Mouse (Mus musculus): Measurements from ENCODE around the gene Six5. TPM values are rescaled to one million over a fixed set of nuclear protein-coding genes. Genes with fewer than 3 reads are reported as not detected.
A peak's percentile ranks its signal among the peaks of the same experiment; 100 is the strongest.

The Six5 gene
- total and polyA plus RNA-seq, 3 experiments = 3.0 to 7.7 TPM; not detected in 1

- Histone ChIP-seq H3K79me2 (ENCODE audit: control insufficient read depth, insufficient read depth, low read length, poor library complexity) (peaks cover 14% of the 10 kb centered on the region), H3K9me3 (replicated peaks; ENCODE audit: insufficient read depth, low read length) (no peaks in the 10 kb centered on the region), H3K27me3 (ENCODE audit: control insufficient read depth in 1 of 2, insufficient read depth in 2 of 2, low read length in 2 of 2) (no peaks in the 10 kb centered on the region), H3K4me1 (ENCODE audit: control insufficient read depth in 1 of 2, insufficient read depth in 2 of 2, low read length in 2 of 2) (peaks cover 4 to 17% of the 10 kb centered on the region in 2 experiments; a peak in 3 of 4 replicates), H3K36me3 (ENCODE audit: control insufficient read depth in 1 of 2, insufficient read depth in 2 of 2, low read length in 2 of 2) (peaks cover 0 to 6% of the 10 kb centered on the region in 2 experiments; a peak in 2 of 4 replicates), H3K27ac (ENCODE audit: control insufficient read depth, low read depth, low read length) (no peak overlapping the region), H3K9ac (ENCODE audit: control insufficient read depth, low read depth, low read length, poor library complexity, severe bottlenecking) (no peak overlapping the region), H3K4me3 (ENCODE audit: control insufficient read depth in 1 of 2, insufficient read depth in 1 of 2, low read depth in 2 of 2, low read length in 2 of 2) (no peak overlapping the region)
- DNase-seq (ENCODE audit: low read depth, low spot score) = no peak
- no peak for TF ChIP-seq TCF12 (IDR thresholded peaks at IDR 0.05; ENCODE audit: low read depth, low read length)
- no peak for TF ChIP-seq ZNF384 (IDR thresholded peaks at IDR 0.05; ENCODE audit: low read depth, low read length)
- TF ChIP-seq TAL1 (IDR thresholded peaks at IDR 0.05; ENCODE audit: low read length) = no peak
- no peak for TF ChIP-seq SIN3A (IDR thresholded peaks at IDR 0.05; ENCODE audit: low read length)
Measured at GRCm38 (mm10) chr7:19146793-19147192, 52.4 kb downstream of the Six5 start.

GRCm38 (mm10) chr7:19147497-19148045, 53.2 kb downstream of the Six5 start:
- Histone ChIP-seq H3K9ac (ENCODE audit: control insufficient read depth, low read depth, low read length, poor library complexity, severe bottlenecking) (no peak overlapping the region), H3K9me3 (replicated peaks; ENCODE audit: insufficient read depth, low read length) (no peaks in the 10 kb centered on the region), H3K27ac (ENCODE audit: control insufficient read depth, low read depth, low read length) (no peak overlapping the region), H3K36me3 (ENCODE audit: control insufficient read depth in 1 of 2, insufficient read depth in 2 of 2, low read length in 2 of 2) (peaks cover 0 to 6% of the 10 kb centered on the region in 2 experiments; a peak in 2 of 4 replicates), H3K4me1 (ENCODE audit: control insufficient read depth in 1 of 2, insufficient read depth in 2 of 2, low read length in 2 of 2) (peaks cover 4 to 17% of the 10 kb centered on the region in 2 experiments; a peak in 3 of 4 replicates), H3K79me2 (ENCODE audit: control insufficient read depth, insufficient read depth, low read length, poor library complexity) (peaks cover 14% of the 10 kb centered on the region), H3K4me3 (ENCODE audit: control insufficient read depth in 1 of 2, insufficient read depth in 1 of 2, low read depth in 2 of 2, low read length in 2 of 2) (no peak overlapping the region), H3K27me3 (ENCODE audit: control insufficient read depth in 1 of 2, insufficient read depth in 2 of 2, low read length in 2 of 2) (no peaks in the 10 kb centered on the region)
- peak; percentile 57 for DNase-seq (ENCODE audit: low read depth, low spot score)
- TF ChIP-seq CTCF (IDR thresholded peaks at IDR 0.05 in 2 of 3, conservative IDR thresholded peaks at IDR 0.05 in 1 of 3; ENCODE audit: control insufficient read depth in 1 of 3, insufficient read depth in 1 of 3, low read depth in 2 of 3, low read length in 3 of 3, poor library complexity in 1 of 3, severe bottlenecking in 1 of 3) (no peak), KAT2A (conservative IDR thresholded peaks at IDR 0.05; ENCODE audit: low read depth, low read length) (no peak), TCF12 (IDR thresholded peaks at IDR 0.05; ENCODE audit: low read depth, low read length) (no peak), ELF1 (IDR thresholded peaks at IDR 0.05; ENCODE audit: low read depth, low read length) (no peak), RCOR1 (IDR thresholded peaks at IDR 0.05; ENCODE audit: low read depth, low read length) (no peak), MAX (IDR thresholded peaks at IDR 0.05; ENCODE audit: low read length) (no peak; the same call in 1 of the 2 replicates), POLR2AphosphoS2 (IDR thresholded peaks at IDR 0.05; ENCODE audit: low read length) (no peak), E2F4 (IDR thresholded peaks at IDR 0.05; ENCODE audit: borderline replicate concordance, low read depth, low read length) (no peak), GABPA (IDR thresholded peaks at IDR 0.05; ENCODE audit: low read depth, low read length) (no peak), HCFC1 (IDR thresholded peaks at IDR 0.05; ENCODE audit: low read depth, low read length) (no peak), ZKSCAN1 (IDR thresholded peaks at IDR 0.05; ENCODE audit: low read depth, low read length) (no peak), UBTF (IDR thresholded peaks at IDR 0.05; ENCODE audit: borderline replicate concordance, insufficient read depth, low read depth, low read length) (no peak), NRF1 (IDR thresholded peaks at IDR 0.05; ENCODE audit: insufficient read depth, low read depth, low read length, poor library complexity, severe bottlenecking) (no peak), USF2 (IDR thresholded peaks at IDR 0.05; ENCODE audit: borderline replicate concordance in 1 of 2, insufficient read depth in 1 of 2, low read depth in 1 of 2, low read length in 2 of 2) (no peak), POLR2A (IDR thresholded peaks at IDR 0.05; ENCODE audit: control insufficient read depth in 1 of 2, insufficient read depth in 1 of 2, low read depth in 1 of 2, low read length in 2 of 2, poor library complexity in 1 of 2) (no peak), MXI1 (IDR thresholded peaks at IDR 0.05; ENCODE audit: low read depth, low read length) (peak; percentile 33; the same call in 1 of the 2 replicates), ETS1 (IDR thresholded peaks at IDR 0.05; ENCODE audit: low read depth, low read length) (no peak), ZMIZ1 (IDR thresholded peaks at IDR 0.05; ENCODE audit: low read depth, low read length) (no peak), MAZ (IDR thresholded peaks at IDR 0.05; ENCODE audit: low read depth, low read length) (no peak), MYB (IDR thresholded peaks at IDR 0.05; ENCODE audit: low read depth, low read length) (no peak), SIN3A (IDR thresholded peaks at IDR 0.05; ENCODE audit: low read length) (peak; percentile 57), TAL1 (IDR thresholded peaks at IDR 0.05; ENCODE audit: low read length) (no peak), MYC (IDR thresholded peaks at IDR 0.05; ENCODE audit: low read depth, low read length) (peak; percentile 60; the same call in 1 of the 2 replicates), GATA1 (IDR thresholded peaks at IDR 0.05; ENCODE audit: low read depth, low read length) (peak; percentile 63), ZC3H11A (IDR thresholded peaks at IDR 0.05; ENCODE audit: low read depth, low read length) (no peak), MEF2A (IDR thresholded peaks at IDR 0.05; ENCODE audit: extremely low read depth, insufficient replicate concordance, low read depth, low read length, poor library complexity, severe bottlenecking) (no peak), TBP (IDR thresholded peaks at IDR 0.05; ENCODE audit: low read depth, low read length) (no peak), SMC3 (IDR thresholded peaks at IDR 0.05; ENCODE audit: low read depth, low read length) (no peak), USF1 (IDR thresholded peaks at IDR 0.05; ENCODE audit: low read depth, low read length) (no peak), ZNF384 (IDR thresholded peaks at IDR 0.05; ENCODE audit: low read depth, low read length) (no peak)
